Mouse (Mus musculus) thymus, postnatal 25 days (tissue): Measurements from ENCODE around the gene Irs2.

ENCODE experiments used
- DNase-seq: peaks from one replicate; pipeline ENCODE4 v3.0.0; 2022

The Irs2 gene

GRCm38 (mm10) chr8:10980876-10981275 is 27.4 kb downstream of the Irs2 start:
- no peak for DNase-seq

GRCm38 (mm10) chr8:10979916-10980315 is 28.3 kb downstream of the Irs2 start:
- DNase-seq: peak; percentile 25

- DNase-seq: no peak
These were observed 29.0 kb downstream of the Irs2 start for GRCm38 (mm10) chr8:10979196-10979794.

- no peak for DNase-seq
These were observed 29.9 kb downstream of the Irs2 start for GRCm38 (mm10) chr8:10978377-10978776.

GRCm38 (mm10) chr8:10977742-10978376 is 30.4 kb downstream of the Irs2 start:
- DNase-seq: no peak

GRCm38 (mm10) chr8:10974659-10975058 is 33.6 kb downstream of the Irs2 start:
- no peak for DNase-seq

- DNase-seq: no peak
These were observed 34.1 kb downstream of the Irs2 start for GRCm38 (mm10) chr8:10974126-10974525.

GRCm38 (mm10) chr8:10972851-10973452 is 35.3 kb downstream of the Irs2 start:
- no peak for DNase-seq

- no peak for DNase-seq
These were observed 36.3 kb downstream of the Irs2 start for GRCm38 (mm10) chr8:10971984-10972383.

GRCm38 (mm10) chr8:10971509-10971908 is 36.7 kb downstream of the Irs2 start:
- DNase-seq: peak; percentile 26

- no peak for DNase-seq
These were observed 37.5 kb downstream of the Irs2 start for GRCm38 (mm10) chr8:10970496-10971456.

GRCm38 (mm10) chr8:10968687-10969086 is 39.6 kb downstream of the Irs2 start:
- DNase-seq: no peak

GRCm38 (mm10) chr8:10965401-10966117 is 42.7 kb downstream of the Irs2 start:
- DNase-seq: no peak

- no peak for DNase-seq
These were observed 43.7 kb downstream of the Irs2 start for GRCm38 (mm10) chr8:10964511-10965099.

GRCm38 (mm10) chr8:10961989-10962388 is 46.3 kb downstream of the Irs2 start:
- DNase-seq: no peak

- no peak for DNase-seq
These were observed 47.9 kb downstream of the Irs2 start for GRCm38 (mm10) chr8:10960277-10960819.

- no peak for DNase-seq
These were observed 50.8 kb downstream of the Irs2 start for GRCm38 (mm10) chr8:10957292-10957955.

GRCm38 (mm10) chr8:10953346-10954053 is 54.8 kb downstream of the Irs2 start:
- DNase-seq: no peak

GRCm38 (mm10) chr8:10952706-10953105 is 55.6 kb downstream of the Irs2 start:
- DNase-seq: no peak

GRCm38 (mm10) chr8:10952235-10952634 is 56.0 kb downstream of the Irs2 start:
- DNase-seq: no peak

GRCm38 (mm10) chr8:10951567-10951966 is 56.7 kb downstream of the Irs2 start:
- no peak for DNase-seq
